Mouse (Mus musculus) heart, adult 2 months (tissue): ENCODE results near the gene Htt. TPM values are rescaled to one million over a fixed set of nuclear protein-coding genes. Genes with fewer than 3 reads are reported as not detected.
A peak's percentile ranks its signal among the peaks of the same experiment; 100 is the strongest.

Experiments
- DNase-seq, 2 experiments: peaks; one replicate each; pipeline ENCODE4 v3.0.0; 2021
- H3K27ac ChIP-seq: fragments of 200-600 bp; 2 replicates; pipeline ENCODE4 v1.8.1; 2022
- H3K27me3 ChIP-seq: fragments of 200-500 bp; 2 replicates; pipeline ENCODE4 v1.6.1; 2012; ENCODE audit warnings: mild to moderate bottlenecking, low read length, inconsistent platforms, mixed read lengths; ENCODE audit not compliant: control insufficient read depth, insufficient read depth
- H3K36me3 ChIP-seq: fragments of 200-500 bp; 2 replicates; pipeline ENCODE4 v1.6.1; 2012; ENCODE audit warnings: low read length, inconsistent platforms; ENCODE audit not compliant: control insufficient read depth, insufficient read depth
- H3K4me1 ChIP-seq: fragments of 200-500 bp; 2 replicates; pipeline ENCODE4 v1.6.1; 2011; ENCODE audit warnings: low read length; ENCODE audit not compliant: control insufficient read depth, insufficient read depth
- H3K4me3 ChIP-seq: fragments of 200-600 bp; 2 replicates; pipeline ENCODE4 v1.8.1; 2022
- H3K79me2 ChIP-seq: fragments of 200-500 bp; replicated peaks from 2 replicates; pipeline ENCODE4 v1.6.1; 2012; ENCODE audit warnings: mild to moderate bottlenecking, inconsistent platforms, low read length, moderate library complexity, mixed read lengths; ENCODE audit not compliant: control insufficient read depth, insufficient read depth
- H3K9ac ChIP-seq: fragments of 200-500 bp; 2 replicates; pipeline ENCODE4 v1.6.1; 2012; ENCODE audit warnings: low read depth, mild to moderate bottlenecking, control low read depth, inconsistent platforms, low read length, mixed read lengths
- CTCF ChIP-seq: fragments of 200-600 bp; IDR thresholded peaks from 2 replicates; pipeline ENCODE4 v1.8.1; 2022; ENCODE audit warnings: antibody characterized with exemption, mild to moderate bottlenecking, moderate library complexity
- EP300 ChIP-seq: fragments of 200-500 bp; IDR thresholded peaks from 2 replicates; pipeline ENCODE4 v1.6.1; 2011; ENCODE audit warnings: low read depth, low read length, control low read depth; ENCODE audit not compliant: insufficient read depth
- POLR2A ChIP-seq: fragments of 200-500 bp; IDR thresholded peaks from 2 replicates; pipeline ENCODE4 v1.6.1; 2011; ENCODE audit warnings: mild to moderate bottlenecking, low read depth, low read length, control low read depth; ENCODE audit not compliant: insufficient read depth
- WGBS: fragments of 180-500 bp; shearing (Covaris S2); methylation state at CpG from one replicate; pipeline ENCODE4 v1.1.7; 2018; 5-methylcytosine and 5-hydroxymethylcytosine counted together
- intact Hi-C: fragments of 180-260 bp; cut with DNase I; formaldehyde crosslinking; loops from one replicate; pipeline ENCODE4 v1.15.1; 2025
- polyA plus RNA-seq: library from polyadenylated mRNA; depleted of rRNA; stranded (reverse); fragments of >200 nt; gene quantifications from 2 replicates; pipeline ENCODE4 v1.2.3, GENCODE M21; 2012
- total RNA-seq, 2 experiments: library from RNA; stranded (reverse); gene quantifications; 2 replicates each; pipeline ENCODE4 v1.2.3; 2021

The Htt gene
- total and polyA plus RNA-seq, 3 experiments: 6.5 to 12.0 (median 11.5) TPM

DNA sequence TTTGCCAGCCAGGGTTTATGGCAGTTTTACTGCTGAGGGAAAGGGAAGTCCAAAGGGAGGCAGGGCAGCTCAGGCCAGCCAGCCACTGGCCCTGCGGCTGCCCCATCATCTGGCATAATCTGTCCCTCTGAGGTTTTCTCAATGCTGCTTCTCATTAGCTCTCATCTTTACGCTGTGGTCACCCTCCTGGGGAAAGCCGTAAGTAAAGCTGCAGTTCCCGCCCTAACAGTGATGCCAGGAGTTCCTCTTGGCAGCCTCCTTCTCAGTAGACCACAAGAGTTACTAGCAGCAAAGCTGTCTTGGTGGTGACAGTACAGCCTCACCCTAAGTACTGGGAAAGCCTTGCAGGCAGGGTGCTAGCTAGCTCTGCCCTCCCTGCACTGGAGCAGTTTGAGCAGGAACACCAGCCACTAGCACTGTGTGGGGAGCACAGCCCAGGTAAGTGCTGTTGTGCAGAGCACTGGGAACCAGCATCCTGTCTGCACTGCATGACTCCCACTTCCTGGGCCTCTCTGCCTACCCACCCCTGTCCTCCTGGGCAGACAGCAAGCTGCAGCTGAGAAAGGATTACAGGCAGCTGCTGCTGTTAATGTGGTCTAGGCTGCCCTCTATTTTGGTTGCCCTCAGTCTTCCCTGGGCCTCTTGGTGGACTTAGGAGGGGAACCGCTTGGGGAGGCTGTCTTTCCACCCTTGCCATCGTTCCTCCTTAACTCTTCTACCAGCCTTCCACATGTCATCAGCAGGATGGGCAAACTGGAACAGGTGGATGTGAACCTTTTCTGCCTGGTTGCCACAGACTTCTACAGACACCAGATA is 146.6 kb downstream of the Htt start, which contains the start of gene Msantd1:
Gene Msantd1 (plus strand): TSS at position 103 of the 816 bp plus-strand sequence.
- intact Hi-C loops: no loop called here
- WGBS: 83% methylated on average over 6 of the region's 6 CpGs
- Histone ChIP-seq H3K27me3 (no peaks in the 10 kb centered on the region), H3K27ac (no peak within 1 kb of the TSS), H3K36me3 (no peaks in the 10 kb centered on the region), H3K4me3 (no peak within 1 kb of the TSS), H3K79me2 (no peaks in the 10 kb centered on the region), H3K9ac (no peak within 1 kb of the TSS), H3K4me1 (no peaks in the 10 kb centered on the region)
- DNase-seq: no peak
- no peak for TF ChIP-seq CTCF
- no peak for TF ChIP-seq POLR2A
- no peak for TF ChIP-seq EP300

DNA sequence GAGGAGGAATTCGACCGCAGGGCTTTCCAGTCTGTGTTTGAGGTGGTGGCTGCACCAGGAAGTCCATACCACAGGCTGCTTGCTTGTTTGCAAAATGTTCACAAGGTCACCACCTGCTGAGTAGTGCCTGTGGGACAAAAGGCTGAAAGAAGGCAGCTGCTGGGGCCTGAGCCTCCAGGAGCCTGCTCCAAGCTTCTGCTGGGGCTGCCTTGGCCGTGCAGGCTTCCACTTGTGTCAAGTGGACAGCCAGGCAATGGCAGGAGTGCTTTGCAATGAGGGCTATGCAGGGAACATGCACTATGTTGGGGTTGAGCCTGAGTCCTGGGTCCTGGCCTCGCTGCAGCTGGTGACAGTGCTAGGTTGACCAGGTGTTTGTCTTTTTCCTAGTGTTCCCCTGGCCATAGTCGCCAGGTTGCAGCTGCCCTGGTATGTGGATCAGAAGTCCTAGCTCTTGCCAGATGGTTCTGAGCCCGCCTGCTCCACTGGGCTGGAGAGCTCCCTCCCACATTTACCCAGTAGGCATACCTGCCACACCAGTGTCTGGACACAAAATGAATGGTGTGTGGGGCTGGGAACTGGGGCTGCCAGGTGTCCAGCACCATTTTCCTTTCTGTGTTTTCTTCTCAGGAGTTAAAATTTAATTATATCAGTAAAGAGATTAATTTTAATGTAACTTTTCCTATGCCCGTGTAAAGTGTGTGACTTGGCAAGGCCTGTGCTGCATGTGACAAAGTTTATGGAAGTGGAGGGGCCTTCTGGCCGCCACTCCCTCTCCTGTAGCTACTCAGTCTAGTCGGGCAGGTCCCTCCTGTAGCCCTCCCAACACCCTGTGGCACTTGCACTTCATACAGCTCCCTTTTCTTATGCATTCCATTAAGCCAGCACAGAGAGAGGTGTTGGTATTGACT is 147.4 kb downstream of the Htt start:
- TF ChIP-seq POLR2A (no peak), CTCF (no peak), EP300 (no peak)
- Histone ChIP-seq H3K27me3 (no peaks in the 10 kb centered on the region), H3K4me3 (no peak overlapping the region), H3K27ac (no peak overlapping the region), H3K79me2 (no peaks in the 10 kb centered on the region), H3K4me1 (no peaks in the 10 kb centered on the region), H3K36me3 (no peaks in the 10 kb centered on the region), H3K9ac (no peak overlapping the region)
- WGBS: 78% methylated on average over 9 of the region's 9 CpGs
- intact Hi-C loops: no loop called here
- peak in 1 of 2 experiments; percentile 43 for DNase-seq

DNA sequence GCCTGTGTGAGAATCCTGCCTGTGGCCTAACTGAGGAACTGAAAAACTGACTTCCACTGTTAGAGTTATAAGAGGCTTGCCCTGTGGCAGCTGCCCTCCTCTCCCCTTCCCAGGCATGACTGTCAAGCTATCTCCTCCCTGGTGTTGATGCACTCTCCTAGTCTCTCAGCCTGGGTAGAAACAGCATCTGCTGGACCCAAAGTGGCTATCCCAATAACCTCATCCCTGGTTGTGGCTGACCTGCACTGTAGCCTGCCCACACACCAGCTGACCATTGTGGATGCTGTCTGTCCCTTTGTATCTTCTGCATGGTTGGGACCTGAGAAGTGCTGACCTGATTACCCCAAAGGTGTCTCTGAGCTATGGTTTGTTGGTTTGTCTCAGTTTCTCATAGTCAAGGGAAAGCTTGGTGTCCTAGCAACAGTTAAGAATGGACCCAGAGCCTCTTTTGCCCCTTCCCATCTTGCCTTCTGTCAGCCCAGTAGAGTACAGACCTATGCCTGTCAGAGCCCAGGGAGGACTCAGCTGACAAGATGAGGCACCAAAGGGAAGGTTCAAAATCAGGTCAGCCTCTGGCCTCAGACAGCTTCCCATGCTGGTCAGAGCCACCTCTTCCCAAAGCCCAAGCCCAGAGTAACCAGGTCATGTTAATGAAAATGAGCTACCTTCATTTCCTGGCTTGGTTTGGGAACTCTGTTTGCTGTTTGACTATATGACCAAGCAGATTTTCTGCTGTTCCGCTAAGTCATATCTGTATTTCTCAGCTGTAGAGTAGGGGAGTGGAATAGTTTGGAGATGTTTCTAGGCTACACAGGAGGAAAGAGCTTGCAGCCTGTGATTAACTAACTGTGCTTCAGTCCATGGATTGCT is 148.3 kb downstream of the Htt start:
- no peaks in the 10 kb centered on the region for H3K36me3 ChIP-seq

DNA sequence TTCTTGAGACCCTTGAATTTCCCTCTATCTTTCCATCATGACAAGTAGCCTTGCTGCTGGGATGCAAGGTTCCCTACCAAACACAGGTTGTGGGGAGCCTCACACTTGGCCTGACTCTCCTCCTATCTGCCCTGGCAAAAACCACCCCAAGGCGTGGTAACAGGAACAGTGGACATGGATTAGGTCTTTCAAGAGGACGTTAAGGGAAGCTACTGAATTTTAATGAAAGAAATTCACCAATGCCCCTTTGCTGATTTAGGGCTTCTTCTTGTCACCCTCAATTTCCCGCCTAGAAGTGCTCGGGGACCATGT is 148.9 kb downstream of the Htt start:
- no peaks in the 10 kb centered on the region for H3K36me3 ChIP-seq
- H3K27me3 ChIP-seq: no peaks in the 10 kb centered on the region
- H3K4me3 ChIP-seq: no peak overlapping the region
- no peak for TF ChIP-seq CTCF
- TF ChIP-seq EP300: no peak
- no peak for TF ChIP-seq POLR2A
- no peak overlapping the region for H3K9ac ChIP-seq
- H3K79me2 ChIP-seq: no peaks in the 10 kb centered on the region
- no peak for DNase-seq
- no peaks in the 10 kb centered on the region for H3K4me1 ChIP-seq
- no peak overlapping the region for H3K27ac ChIP-seq
- intact Hi-C loops: no loop called here
- WGBS: 93% methylated on average over 4 of the region's 4 CpGs

More for the DNA sequence above, 148.3 kb downstream of the Htt start:
- H3K27me3 ChIP-seq: no peaks in the 10 kb centered on the region
- no peak overlapping the region for H3K27ac ChIP-seq
- DNase-seq: no peak
- H3K9ac ChIP-seq: no peak overlapping the region
- H3K79me2 ChIP-seq: no peaks in the 10 kb centered on the region
- H3K4me3 ChIP-seq: no peak overlapping the region
- intact Hi-C loops: no loop called here
- no peak for TF ChIP-seq EP300
- no peak for TF ChIP-seq POLR2A
- no peak for TF ChIP-seq CTCF
- no peaks in the 10 kb centered on the region for H3K4me1 ChIP-seq
- WGBS: 97% methylated on average over 1 of the region's 1 CpGs

DNA sequence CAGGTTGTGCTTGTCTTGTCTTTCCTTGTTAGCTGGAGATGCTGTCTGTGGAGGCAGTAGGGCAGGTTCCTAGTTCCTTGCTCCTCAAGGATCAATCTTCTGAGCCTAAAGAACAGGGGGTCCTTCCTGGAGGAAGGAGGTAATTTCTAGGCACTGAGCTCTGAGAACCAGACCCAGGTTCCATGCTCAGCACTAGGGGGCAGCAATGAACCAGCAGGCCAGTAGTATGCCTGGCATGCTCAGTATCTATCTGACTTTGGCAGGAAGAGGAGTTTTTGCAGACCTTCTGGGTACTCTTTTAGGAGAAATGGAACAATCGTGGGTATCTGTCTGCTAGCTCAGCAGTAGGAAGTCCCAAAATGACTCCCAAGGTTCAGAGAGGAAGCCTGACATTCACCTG is 154.3 kb downstream of the Htt start:
- Histone ChIP-seq H3K79me2 (no peaks in the 10 kb centered on the region), H3K36me3 (no peaks in the 10 kb centered on the region), H3K4me3 (no peak overlapping the region), H3K27me3 (no peaks in the 10 kb centered on the region), H3K4me1 (peaks cover 2% of the 10 kb centered on the region; the same call in 1 of the 2 replicates), H3K9ac (peak overlapping the region; percentile 14; the same call in 1 of the 2 replicates), H3K27ac (peak overlapping the region; percentile 24; the same call in 1 of the 2 replicates)
- 0% methylated on average over 1 of the region's 1 CpGs for WGBS
- peak; percentile 98; the same call in 1 of the 2 replicates for TF ChIP-seq CTCF
- TF ChIP-seq POLR2A: no peak
- peak; percentile 96 for TF ChIP-seq EP300
- peak; percentile 71 to 77 for DNase-seq
- intact Hi-C loops: loop anchor here (1.0 to 2.0 kb wide), 4 partner anchors 39 to 128 kb away; no protein-coding TSS in a partner anchor
